Mouse (Mus musculus) CH12.LX (cell line): ENCODE data around the gene Ddx42. TPM values are rescaled to one million over a fixed set of nuclear protein-coding genes. Genes with fewer than 3 reads are reported as not detected.

ENCODE experiments used
- DNase-seq: peaks from one replicate; pipeline ENCODE4 v3.0.0-alpha.2; 2013; ENCODE audit errors: extremely low read depth
- H3K27ac ChIP-seq: 2 replicates; pipeline ENCODE4 v1.5.1; 2012; ENCODE audit warnings: low read depth, mild to moderate bottlenecking, control low read depth, moderate library complexity; ENCODE audit not compliant: insufficient read depth
- H3K27me3 ChIP-seq: replicated peaks from 2 replicates; pipeline ENCODE3; 2012; ENCODE audit warnings: inconsistent platforms
- H3K36me3 ChIP-seq, 2 experiments: replicated peaks in 1 of 2; 2 replicates each; pipeline versions ENCODE3 to v1.6.1; 2012; ENCODE audit warnings: inconsistent platforms in 1 of 2, low read length in 1 of 2, mild to moderate bottlenecking in 1 of 2, mixed read lengths in 1 of 2, moderate library complexity in 1 of 2; ENCODE audit not compliant: control insufficient read depth in 1 of 2, insufficient read depth in 1 of 2
- H3K4me1 ChIP-seq, 2 experiments: 2 replicates each; pipeline ENCODE4 v1.6.1; 2012; ENCODE audit warnings: inconsistent platforms in 1 of 2, moderate library complexity in 1 of 2; ENCODE audit not compliant: insufficient read depth in 2 of 2, control insufficient read depth in 1 of 2
- H3K4me2 ChIP-seq: 2 replicates; pipeline ENCODE4 v1.6.1; 2012; ENCODE audit warnings: low read depth, mild to moderate bottlenecking, control low read depth; ENCODE audit not compliant: poor library complexity, insufficient read depth, severe bottlenecking
- H3K4me3 ChIP-seq, 3 experiments: fragments of 150-350 bp in 1 of 3; sonication (generic) in 1 of 3; replicated peaks in 1 of 3; 2 replicates each; pipeline versions ENCODE3 to v1.5.1; 2011 to 2012; ENCODE audit warnings: low read depth in 2 of 3, low read length in 2 of 3, mild to moderate bottlenecking in 2 of 3, moderate library complexity in 2 of 3, control low read depth in 1 of 3, improper control_type of control experiment in 1 of 3, inconsistent platforms in 1 of 3, mixed read lengths in 1 of 3; ENCODE audit not compliant: poor library complexity in 1 of 3
- H3K79me2 ChIP-seq: replicated peaks from 2 replicates; pipeline ENCODE4 v1.6.1; 2012; ENCODE audit warnings: mild to moderate bottlenecking, moderate library complexity; ENCODE audit not compliant: control insufficient read depth, poor library complexity, insufficient read depth, severe bottlenecking; ENCODE audit errors: extremely low read depth
- H3K9ac ChIP-seq: 2 replicates; pipeline ENCODE4 v1.6.1; 2012; ENCODE audit warnings: low read depth, mild to moderate bottlenecking, control low read depth, moderate library complexity; ENCODE audit not compliant: insufficient read depth
- H3K9me3 ChIP-seq: replicated peaks from 2 replicates; pipeline ENCODE3; 2012; ENCODE audit warnings: low read length, inconsistent platforms, mixed read lengths
- BHLHE40 ChIP-seq: IDR thresholded peaks from 2 replicates; pipeline ENCODE4 v1.6.1; 2011; ENCODE audit warnings: mild to moderate bottlenecking, low read depth, low read length, improper control_type of control experiment
- CHD1 ChIP-seq: IDR thresholded peaks from 2 replicates; pipeline ENCODE4 v1.6.1; 2012; ENCODE audit warnings: low read depth, low read length, improper control_type of control experiment, inconsistent platforms
- CHD2 ChIP-seq: IDR thresholded peaks from 2 replicates; pipeline ENCODE4 v1.6.1; 2011; ENCODE audit warnings: low read length, improper control_type of control experiment
- CTCF ChIP-seq, 2 experiments: IDR thresholded peaks in 1 of 2; conservative IDR thresholded peaks in 1 of 2; 2 replicates each; pipeline ENCODE4 v1.5.1; 2011 to 2012; ENCODE audit warnings: low read depth in 2 of 2, low read length in 2 of 2, improper control_type of control experiment in 1 of 2, inconsistent platforms in 1 of 2, mild to moderate bottlenecking in 1 of 2, moderate library complexity in 1 of 2
- E2F4 ChIP-seq: IDR thresholded peaks from 2 replicates; pipeline ENCODE4 v1.6.1; 2011; ENCODE audit warnings: low read depth, low read length, improper control_type of control experiment; ENCODE audit not compliant: insufficient replicate concordance
- GABPA ChIP-seq: IDR thresholded peaks from 2 replicates; pipeline ENCODE4 v1.6.1; 2012; ENCODE audit warnings: low read depth, low read length, improper control_type of control experiment, inconsistent platforms; ENCODE audit not compliant: insufficient replicate concordance
- HCFC1 ChIP-seq: IDR thresholded peaks from 2 replicates; pipeline ENCODE4 v1.6.1; 2012; ENCODE audit warnings: low read depth, mild to moderate bottlenecking, inconsistent platforms, low read length, improper control_type of control experiment
- JUN ChIP-seq: IDR thresholded peaks from 2 replicates; pipeline ENCODE4 v1.6.1; 2011; ENCODE audit warnings: low read depth, mild to moderate bottlenecking, low read length, improper control_type of control experiment, moderate library complexity; ENCODE audit not compliant: insufficient read depth
- KAT2A ChIP-seq: IDR thresholded peaks from 2 replicates; pipeline ENCODE4 v1.6.1; 2012; ENCODE audit warnings: low read length, improper control_type of control experiment, inconsistent platforms; ENCODE audit not compliant: insufficient replicate concordance
- MAX ChIP-seq: IDR thresholded peaks from 2 replicates; pipeline ENCODE4 v1.6.1; 2011; ENCODE audit warnings: low read length, improper control_type of control experiment
- MAZ ChIP-seq: IDR thresholded peaks from 2 replicates; pipeline ENCODE4 v1.6.1; 2012; ENCODE audit warnings: low read depth, mild to moderate bottlenecking, inconsistent platforms, low read length, improper control_type of control experiment, moderate library complexity
- NELFE ChIP-seq: IDR thresholded peaks from 2 replicates; pipeline ENCODE4 v1.6.1; 2011; ENCODE audit warnings: low read depth, low read length, improper control_type of control experiment
- PAX5 ChIP-seq: IDR thresholded peaks from 2 replicates; pipeline ENCODE4 v1.6.1; 2012; ENCODE audit warnings: low read length, inconsistent platforms, mixed read lengths
- RAD21 ChIP-seq: IDR thresholded peaks from 2 replicates; pipeline ENCODE4 v1.6.1; 2011; ENCODE audit warnings: low read depth, mild to moderate bottlenecking, low read length, improper control_type of control experiment, moderate library complexity
- RCOR1 ChIP-seq: conservative IDR thresholded peaks from 2 replicates; pipeline ENCODE4 v1.6.1; 2012; ENCODE audit warnings: low read depth, mild to moderate bottlenecking, inconsistent platforms, low read length, improper control_type of control experiment
- SMC3 ChIP-seq: IDR thresholded peaks from 2 replicates; pipeline ENCODE4 v1.6.1; 2011; ENCODE audit warnings: low read depth, low read length, improper control_type of control experiment
- TCF12 ChIP-seq: IDR thresholded peaks from 2 replicates; pipeline ENCODE4 v1.6.1; 2014; ENCODE audit warnings: low read depth, mild to moderate bottlenecking, inconsistent platforms, low read length, improper control_type of control experiment
- ZC3H11A ChIP-seq: IDR thresholded peaks from 2 replicates; pipeline ENCODE4 v1.6.1; 2012; ENCODE audit warnings: low read depth, mild to moderate bottlenecking, inconsistent platforms, low read length, improper control_type of control experiment
- ZKSCAN1 ChIP-seq: IDR thresholded peaks from 2 replicates; pipeline ENCODE4 v1.6.1; 2012; ENCODE audit warnings: low read depth, inconsistent platforms, low read length, improper control_type of control experiment, borderline replicate concordance
- dilution Hi-C: fragments of 300-500 bp; cut with MboI; formaldehyde crosslinking; loops from 2 replicates; pipeline ENCODE4 v1.14.3; 2020; ENCODE audit warnings: low sequenced_read_pairs; ENCODE audit not compliant: extremely low pct_unique_long_range_greater_than_20kb, extremely low pct_ligation_motif_present
- in situ Hi-C: fragments of 300-500 bp; cut with MboI; formaldehyde crosslinking; loops from 3 replicates; pipeline ENCODE4 v1.14.3; 2019; ENCODE audit warnings: low sequenced_read_pairs, low pct_ligation_motif_present, low pct_unique_long_range_greater_than_20kb, mixed read lengths
- polyA plus RNA-seq: library from polyadenylated mRNA; unstranded; fragments of >175 nt; gene quantifications from 2 replicates; pipeline ENCODE4 v1.2.1, GENCODE M21; 2012; ENCODE audit warnings: low read depth; ENCODE audit not compliant: insufficient read length
- total RNA-seq, 2 experiments: library from RNA; depleted of rRNA; stranded (reverse); fragments of 300-350 nt in 1 of 2; fragments of >200 nt in 1 of 2; gene quantifications; 2 replicates each; pipeline ENCODE4 v1.2.3; 2012 to 2014

Ddx42 gene
- total and polyA plus RNA-seq, 3 experiments, result 63.8 to 94.6 (median 65.5) TPM

DNA sequence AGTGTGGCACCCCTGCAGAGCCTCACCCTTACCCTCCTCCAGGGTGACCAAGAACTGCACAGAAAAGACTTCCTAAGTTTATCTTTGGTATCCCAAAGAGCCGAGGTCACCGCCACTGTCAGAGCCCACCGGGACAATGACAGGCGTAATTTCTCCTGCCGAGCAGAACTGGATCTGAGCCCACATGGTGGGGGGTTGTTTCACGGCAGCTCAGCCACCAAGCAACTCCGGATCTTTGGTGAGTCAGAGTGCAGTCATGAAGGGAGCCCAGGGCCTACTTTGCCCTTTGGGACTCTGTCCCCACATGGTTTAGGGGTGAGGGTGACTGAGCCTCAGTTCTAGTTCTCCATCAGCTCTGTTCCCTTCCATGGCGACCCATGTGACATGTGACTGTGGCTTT, 67.4 kb downstream of the Ddx42 start:
- Histone ChIP-seq H3K36me3 (no peaks in the 10 kb centered on the region), H3K79me2 (no peaks in the 10 kb centered on the region), H3K4me3 (no peak overlapping the region), H3K27ac (no peak overlapping the region), H3K4me1 (peaks cover 0 to 8% of the 10 kb centered on the region in 2 experiments; a peak in 1 of 4 replicates), H3K27me3 (peaks cover 4% of the 10 kb centered on the region), H3K4me2 (no peak overlapping the region), H3K9me3 (no peaks in the 10 kb centered on the region), H3K9ac (no peak overlapping the region)
- no peak for TF ChIP-seq RCOR1
- TF ChIP-seq MAZ, result no peak
- no peak for TF ChIP-seq JUN
- no peak for TF ChIP-seq KAT2A
- TF ChIP-seq GABPA, result no peak
- no peak for TF ChIP-seq PAX5
- no peak for TF ChIP-seq RAD21
- no peak for TF ChIP-seq BHLHE40
- TF ChIP-seq ZKSCAN1, result no peak
- no peak for TF ChIP-seq CHD1
- TF ChIP-seq TCF12, result no peak
- no peak for TF ChIP-seq MAX
- no peak for TF ChIP-seq CTCF (conservative IDR thresholded peaks at IDR 0.05 in 1 of 2, IDR thresholded peaks at IDR 0.05 in 1 of 2; ENCODE audit: low read depth in 2 of 2, low read length in 2 of 2)
- no peak for TF ChIP-seq SMC3
- no peak for TF ChIP-seq ZC3H11A
- TF ChIP-seq CHD2, result no peak
- no peak for TF ChIP-seq HCFC1
- TF ChIP-seq NELFE, result no peak
- no peak for TF ChIP-seq E2F4
- in situ Hi-C loops (no loop called here), dilution Hi-C loops (no loop called here)
- DNase-seq, result no peak

DNA sequence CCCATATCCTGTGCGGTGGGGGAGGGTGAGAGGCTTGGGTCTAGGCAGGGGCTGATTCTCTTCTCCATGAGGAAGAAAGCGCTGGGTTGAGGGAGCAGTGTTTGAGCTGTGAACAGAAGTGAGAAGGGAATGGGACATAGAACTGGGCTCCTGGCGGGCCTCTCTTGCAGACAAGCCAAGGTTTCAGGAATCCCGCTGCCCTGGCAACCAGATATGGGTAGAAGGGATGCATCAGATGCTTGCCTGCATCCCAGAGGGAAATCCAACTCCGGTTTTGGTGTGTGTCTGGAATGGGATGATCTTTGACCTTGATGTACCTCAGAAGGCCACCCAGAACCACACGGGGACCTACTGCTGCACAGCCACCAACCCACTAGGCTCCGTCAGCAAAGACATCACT, 69.5 kb downstream of the Ddx42 start:
- no peak for DNase-seq
- no peak overlapping the region for H3K4me3 ChIP-seq
- H3K27ac ChIP-seq, result no peak overlapping the region
- TF ChIP-seq ZC3H11A (no peak), BHLHE40 (no peak), PAX5 (no peak)
- H3K36me3 ChIP-seq, result no peaks in the 10 kb centered on the region
- dilution Hi-C loops, result no loop called here
- H3K4me1 ChIP-seq, result peaks cover 0 to 8% of the 10 kb centered on the region in 2 experiments; a peak in 1 of 4 replicates
- H3K9me3 ChIP-seq, result peaks cover 5% of the 10 kb centered on the region
- no peak overlapping the region for H3K4me2 ChIP-seq
- H3K9ac ChIP-seq, result no peak overlapping the region
- no peaks in the 10 kb centered on the region for H3K79me2 ChIP-seq
- in situ Hi-C loops, result loop anchor here (5.0 kb wide), 1 partner anchor 41 kb away; no protein-coding TSS in a partner anchor
- H3K27me3 ChIP-seq, result peaks cover 4% of the 10 kb centered on the region
